Mouse (Mus musculus): Measurements from ENCODE around the gene Cit. TPM values are rescaled to one million over a fixed set of nuclear protein-coding genes. Genes with fewer than 3 reads are reported as not detected.
A peak's percentile ranks its signal among the peaks of the same experiment; 100 is the strongest.

The Cit gene
- polyA plus RNA-seq, 1 experiment from 2014 or later, result 21.5 TPM

- WGBS, result 98% methylated on average over 6 of the region's 6 CpGs
- no peaks in the 10 kb centered on the region for H3K4me1 ChIP-seq (ENCODE audit: control insufficient read depth, insufficient read depth, low read length)
Measured at GRCm38 (mm10) chr5:115957177-115957576, 112.1 kb downstream of the Cit start.

GRCm38 (mm10) chr5:115958344-115958743, 113.3 kb downstream of the Cit start:
- ATAC-seq, result no peak
- Histone ChIP-seq H3K9me3 (ENCODE audit: control insufficient read depth, low read length) (no peaks in the 10 kb centered on the region), H3K4me2 (ENCODE audit: low read depth, low read length) (no peak overlapping the region), H3K4me1 (ENCODE audit: control insufficient read depth, insufficient read depth, low read length) (no peaks in the 10 kb centered on the region), H3K27ac (ENCODE audit: low read length) (no peak overlapping the region), H3K27me3 (replicated peaks; ENCODE audit: control insufficient read depth, insufficient read depth, low read length) (no peaks in the 10 kb centered on the region), H3K9ac (ENCODE audit: low read depth, low read length) (no peak overlapping the region), H3K36me3 (ENCODE audit: control insufficient read depth, insufficient read depth, low read length) (peaks cover 16% of the 10 kb centered on the region), H3K4me3 (ENCODE audit: low read length) (no peak overlapping the region)
- WGBS, result 96% methylated on average over 1 of the region's 1 CpGs

More at GRCm38 (mm10) chr5:115957177-115957576, 112.1 kb downstream of the Cit start:
- H3K36me3 ChIP-seq (ENCODE audit: control insufficient read depth, insufficient read depth, low read length), result peaks cover 25% of the 10 kb centered on the region
- no peak for ATAC-seq
- H3K27me3 ChIP-seq (replicated peaks; ENCODE audit: control insufficient read depth, insufficient read depth, low read length), result no peaks in the 10 kb centered on the region
- no peak overlapping the region for H3K27ac ChIP-seq (ENCODE audit: low read length)
- H3K4me2 ChIP-seq (ENCODE audit: low read depth, low read length), result no peak overlapping the region
- H3K9ac ChIP-seq (ENCODE audit: low read depth, low read length), result no peak overlapping the region
- H3K4me3 ChIP-seq (ENCODE audit: low read length), result no peak overlapping the region
- H3K9me3 ChIP-seq (ENCODE audit: control insufficient read depth, low read length), result no peaks in the 10 kb centered on the region

GRCm38 (mm10) chr5:115958814-115959213, 113.7 kb downstream of the Cit start:
- Histone ChIP-seq H3K4me2 (ENCODE audit: low read depth, low read length) (no peak overlapping the region), H3K4me1 (ENCODE audit: control insufficient read depth, insufficient read depth, low read length) (no peaks in the 10 kb centered on the region), H3K27ac (ENCODE audit: low read length) (no peak overlapping the region), H3K4me3 (ENCODE audit: low read length) (no peak overlapping the region), H3K36me3 (ENCODE audit: control insufficient read depth, insufficient read depth, low read length) (peaks cover 12% of the 10 kb centered on the region), H3K9ac (ENCODE audit: low read depth, low read length) (no peak overlapping the region), H3K9me3 (ENCODE audit: control insufficient read depth, low read length) (no peaks in the 10 kb centered on the region), H3K27me3 (replicated peaks; ENCODE audit: control insufficient read depth, insufficient read depth, low read length) (no peaks in the 10 kb centered on the region)
- ATAC-seq, result no peak
- 90% methylated on average over 11 of the region's 11 CpGs for WGBS

GRCm38 (mm10) chr5:115961809-115962208, 116.7 kb downstream of the Cit start:
- H3K9me3 ChIP-seq (ENCODE audit: control insufficient read depth, low read length), result no peaks in the 10 kb centered on the region
- no peak overlapping the region for H3K9ac ChIP-seq (ENCODE audit: low read depth, low read length)
- no peak overlapping the region for H3K4me2 ChIP-seq (ENCODE audit: low read depth, low read length)
- 89% methylated on average over 9 of the region's 9 CpGs for WGBS
- peaks cover 4% of the 10 kb centered on the region; the same call in 1 of the 2 replicates for H3K36me3 ChIP-seq (ENCODE audit: control insufficient read depth, insufficient read depth, low read length)
- H3K27ac ChIP-seq (ENCODE audit: low read length), result no peak overlapping the region
- no peaks in the 10 kb centered on the region for H3K27me3 ChIP-seq (replicated peaks; ENCODE audit: control insufficient read depth, insufficient read depth, low read length)
- ATAC-seq, result no peak
- no peak overlapping the region for H3K4me3 ChIP-seq (ENCODE audit: low read length)
- no peaks in the 10 kb centered on the region for H3K4me1 ChIP-seq (ENCODE audit: control insufficient read depth, insufficient read depth, low read length)

GRCm38 (mm10) chr5:115971236-115971635, 126.2 kb downstream of the Cit start:
- Histone ChIP-seq H3K4me1 (ENCODE audit: control insufficient read depth, insufficient read depth, low read length) (peaks cover 2% of the 10 kb centered on the region; the same call in 1 of the 2 replicates), H3K4me2 (ENCODE audit: low read depth, low read length) (no peak overlapping the region), H3K9me3 (ENCODE audit: control insufficient read depth, low read length) (no peaks in the 10 kb centered on the region), H3K36me3 (ENCODE audit: control insufficient read depth, insufficient read depth, low read length) (0 out of 2 replicates have a peak, but pooled peaks cover 6% of the 10 kb centered on the region), H3K27me3 (replicated peaks; ENCODE audit: control insufficient read depth, insufficient read depth, low read length) (no peaks in the 10 kb centered on the region), H3K9ac (ENCODE audit: low read depth, low read length) (no peak overlapping the region), H3K27ac (ENCODE audit: low read length) (0 out of 2 replicates have a peak overlapping the region, but pooled peaks have one; percentile 43), H3K4me3 (ENCODE audit: low read length) (no peak overlapping the region)
- 68% methylated on average over 15 of the region's 15 CpGs for WGBS
- peak; percentile 78 for ATAC-seq

GRCm38 (mm10) chr5:115975672-115976071, 130.6 kb downstream of the Cit start:
- no peaks in the 10 kb centered on the region for H3K27me3 ChIP-seq (replicated peaks; ENCODE audit: control insufficient read depth, insufficient read depth, low read length)
- no peak overlapping the region for H3K9ac ChIP-seq (ENCODE audit: low read depth, low read length)
- H3K27ac ChIP-seq (ENCODE audit: low read length), result no peak overlapping the region
- peaks cover 2% of the 10 kb centered on the region; the same call in 1 of the 2 replicates for H3K4me1 ChIP-seq (ENCODE audit: control insufficient read depth, insufficient read depth, low read length)
- H3K9me3 ChIP-seq (ENCODE audit: control insufficient read depth, low read length), result no peaks in the 10 kb centered on the region
- no peak overlapping the region for H3K4me2 ChIP-seq (ENCODE audit: low read depth, low read length)
- no peak for ATAC-seq
- H3K4me3 ChIP-seq (ENCODE audit: low read length), result no peak overlapping the region
- WGBS, result 85% methylated on average over 10 of the region's 10 CpGs
- 0 out of 2 replicates have a peak, but pooled peaks cover 6% of the 10 kb centered on the region for H3K36me3 ChIP-seq (ENCODE audit: control insufficient read depth, insufficient read depth, low read length)

GRCm38 (mm10) chr5:115976446-115976845, 131.4 kb downstream of the Cit start:
- 96% methylated on average over 5 of the region's 5 CpGs for WGBS
- Histone ChIP-seq H3K36me3 (ENCODE audit: control insufficient read depth, insufficient read depth, low read length) (peaks cover 6% of the 10 kb centered on the region; the same call in 1 of the 2 replicates), H3K9me3 (ENCODE audit: control insufficient read depth, low read length) (no peaks in the 10 kb centered on the region), H3K4me1 (ENCODE audit: control insufficient read depth, insufficient read depth, low read length) (peaks cover under 1% of the 10 kb centered on the region; the same call in 1 of the 2 replicates), H3K4me3 (ENCODE audit: low read length) (no peak overlapping the region), H3K4me2 (ENCODE audit: low read depth, low read length) (no peak overlapping the region), H3K27ac (ENCODE audit: low read length) (no peak overlapping the region), H3K27me3 (replicated peaks; ENCODE audit: control insufficient read depth, insufficient read depth, low read length) (no peaks in the 10 kb centered on the region), H3K9ac (ENCODE audit: low read depth, low read length) (no peak overlapping the region)
- ATAC-seq, result no peak

- H3K4me2 ChIP-seq (ENCODE audit: low read depth, low read length), result no peak overlapping the region
- ATAC-seq, result no peak
- H3K36me3 ChIP-seq (ENCODE audit: control insufficient read depth, insufficient read depth, low read length), result peaks cover 10% of the 10 kb centered on the region
- peak overlapping the region; percentile 29; the same call in 1 of the 2 replicates for H3K27ac ChIP-seq (ENCODE audit: low read length)
- no peak overlapping the region for H3K9ac ChIP-seq (ENCODE audit: low read depth, low read length)
- no peaks in the 10 kb centered on the region; the same call in 1 of the 2 replicates for H3K4me1 ChIP-seq (ENCODE audit: control insufficient read depth, insufficient read depth, low read length)
- no peak overlapping the region for H3K4me3 ChIP-seq (ENCODE audit: low read length)
- H3K9me3 ChIP-seq (ENCODE audit: control insufficient read depth, low read length), result no peaks in the 10 kb centered on the region
- H3K27me3 ChIP-seq (replicated peaks; ENCODE audit: control insufficient read depth, insufficient read depth, low read length), result no peaks in the 10 kb centered on the region
- 48% methylated on average over 10 of the region's 10 CpGs for WGBS
Measured at GRCm38 (mm10) chr5:115977266-115977665, 132.2 kb downstream of the Cit start.

- Histone ChIP-seq H3K27me3 (replicated peaks; ENCODE audit: control insufficient read depth, insufficient read depth, low read length) (no peaks in the 10 kb centered on the region), H3K4me2 (ENCODE audit: low read depth, low read length) (no peak overlapping the region), H3K9me3 (ENCODE audit: control insufficient read depth, low read length) (no peaks in the 10 kb centered on the region), H3K36me3 (ENCODE audit: control insufficient read depth, insufficient read depth, low read length) (peaks cover 10% of the 10 kb centered on the region), H3K4me3 (ENCODE audit: low read length) (no peak overlapping the region), H3K9ac (ENCODE audit: low read depth, low read length) (no peak overlapping the region), H3K4me1 (ENCODE audit: control insufficient read depth, insufficient read depth, low read length) (no peaks in the 10 kb centered on the region; the same call in 1 of the 2 replicates), H3K27ac (ENCODE audit: low read length) (peak overlapping the region; percentile 45; the same call in 1 of the 2 replicates)
- peak; percentile 48; the same call in 1 of the 2 replicates for ATAC-seq
- 62% methylated on average over 10 of the region's 10 CpGs for WGBS
Measured at GRCm38 (mm10) chr5:115977757-115978156, 132.7 kb downstream of the Cit start.

- Histone ChIP-seq H3K36me3 (ENCODE audit: control insufficient read depth, insufficient read depth, low read length) (peaks cover 10% of the 10 kb centered on the region), H3K4me3 (ENCODE audit: low read length) (no peak overlapping the region), H3K9ac (ENCODE audit: low read depth, low read length) (no peak overlapping the region), H3K27ac (ENCODE audit: low read length) (peak overlapping the region; percentile 45; the same call in 1 of the 2 replicates), H3K4me2 (ENCODE audit: low read depth, low read length) (no peak overlapping the region), H3K27me3 (replicated peaks; ENCODE audit: control insufficient read depth, insufficient read depth, low read length) (no peaks in the 10 kb centered on the region), H3K4me1 (ENCODE audit: control insufficient read depth, insufficient read depth, low read length) (no peaks in the 10 kb centered on the region; the same call in 1 of the 2 replicates), H3K9me3 (ENCODE audit: control insufficient read depth, low read length) (no peaks in the 10 kb centered on the region)
- ATAC-seq, result no peak
- WGBS, result 64% methylated on average over 5 of the region's 5 CpGs
Measured at GRCm38 (mm10) chr5:115978255-115978654, 133.2 kb downstream of the Cit start.

All from intestine, embryonic 16.5 days (tissue).